Mouse (Mus musculus) brain, embryonic 14.5 days (tissue): ENCODE data around the gene Tacc2.

ENCODE experiments used
- CTCF ChIP-seq: fragments of 200-500 bp; IDR thresholded peaks from 2 replicates; pipeline ENCODE4 v1.5.1; 2012; ENCODE audit warnings: inconsistent platforms, mild to moderate bottlenecking, moderate library complexity, borderline replicate concordance; ENCODE audit not compliant: insufficient read depth, insufficient read length; ENCODE audit errors: extremely low read depth
- POLR2A ChIP-seq: fragments of 200-500 bp; IDR thresholded peaks from 2 replicates; pipeline ENCODE4 v1.6.1; 2012; ENCODE audit warnings: mild to moderate bottlenecking, inconsistent platforms, borderline replicate concordance; ENCODE audit not compliant: poor library complexity, insufficient read depth, insufficient read length, severe bottlenecking; ENCODE audit errors: extremely low read depth

GRCm38 (mm10) chr7:130669370-130669881, 92.2 kb downstream of the Tacc2 start:
- TF ChIP-seq CTCF (no peak), POLR2A (no peak)
